Mouse (Mus musculus) kidney, embryonic 15.5 days (tissue): ENCODE results near the gene Phox2a. TPM values are rescaled to one million over a fixed set of nuclear protein-coding genes. Genes with fewer than 3 reads are reported as not detected.

Source experiments
- ATAC-seq: fragments of 200-750 bp; cut with Nextera tagmentation; replicated peaks from 2 replicates; pipeline ENCODE4 v1.8.0; 2017; ENCODE audit warnings: moderate TSS enrichment; ENCODE audit not compliant: low FRiP score
- H3K27ac ChIP-seq: fragments of 300-500 bp; sonication (generic); 2 replicates; pipeline ENCODE4 v1.5.1; 2015; ENCODE audit warnings: mild to moderate bottlenecking, inconsistent platforms
- H3K27me3 ChIP-seq: fragments of 300-500 bp; sonication (generic); 2 replicates; pipeline ENCODE4 v1.6.1; 2015; ENCODE audit warnings: inconsistent platforms
- H3K36me3 ChIP-seq: fragments of 300-500 bp; sonication (generic); 2 replicates; pipeline ENCODE4 v1.6.1; 2015; ENCODE audit warnings: inconsistent platforms
- H3K4me1 ChIP-seq: fragments of 300-500 bp; sonication (generic); 2 replicates; pipeline ENCODE4 v1.6.1; 2015; ENCODE audit warnings: inconsistent platforms
- H3K4me2 ChIP-seq: fragments of 300-500 bp; sonication (generic); 2 replicates; pipeline ENCODE4 v1.6.1; 2015; ENCODE audit warnings: moderate library complexity, mild to moderate bottlenecking, inconsistent platforms
- H3K4me3 ChIP-seq: fragments of 300-500 bp; sonication (generic); replicated peaks from 2 replicates; pipeline ENCODE4 v1.5.1; 2015; ENCODE audit warnings: mild to moderate bottlenecking, inconsistent platforms
- H3K9ac ChIP-seq: fragments of 300-500 bp; sonication (generic); 2 replicates; pipeline ENCODE4 v1.6.1; 2015; ENCODE audit warnings: mild to moderate bottlenecking, inconsistent platforms
- H3K9me3 ChIP-seq: fragments of 300-500 bp; sonication (generic); replicated peaks from 2 replicates; pipeline ENCODE4 v1.6.1; 2016; ENCODE audit warnings: inconsistent platforms
- WGBS: fragments of 180-500 bp; shearing (Covaris S2); methylation state at CpG from one replicate; pipeline ENCODE4 v1.1.7; 2015; ENCODE audit warnings: mixed read lengths; 5-methylcytosine and 5-hydroxymethylcytosine counted together
- polyA plus RNA-seq: library from polyadenylated mRNA; unstranded; fragments of >200 nt; fragmentation: Nextera tagmentation; extraction: Ambion mirVana; gene quantifications from 2 replicates; pipeline ENCODE4 v1.2.1, GENCODE M21; 2015

Gene Phox2a
- polyA plus RNA-seq, 1 experiment from 2014 or later, result 1.9 TPM

GRCm38 (mm10) chr7:101851689-101852088 is 33.6 kb downstream of the Phox2a start:
- no peak overlapping the region for H3K4me2 ChIP-seq
- 0 out of 2 replicates have a peak, but pooled peaks cover 2% of the 10 kb centered on the region for H3K4me1 ChIP-seq
- H3K9ac ChIP-seq, result no peak overlapping the region
- H3K27me3 ChIP-seq, result no peaks in the 10 kb centered on the region
- H3K4me3 ChIP-seq, result no peak overlapping the region
- H3K27ac ChIP-seq, result no peak overlapping the region
- WGBS, result 68% methylated on average over 6 of the region's 6 CpGs
- H3K36me3 ChIP-seq, result no peaks in the 10 kb centered on the region
- ATAC-seq, result no peak
- H3K9me3 ChIP-seq, result no peaks in the 10 kb centered on the region

- Histone ChIP-seq H3K36me3 (no peaks in the 10 kb centered on the region), H3K4me1 (0 out of 2 replicates have a peak, but pooled peaks cover 2% of the 10 kb centered on the region), H3K4me2 (no peak overlapping the region), H3K9ac (no peak overlapping the region), H3K9me3 (no peaks in the 10 kb centered on the region), H3K27me3 (no peaks in the 10 kb centered on the region), H3K4me3 (no peak overlapping the region), H3K27ac (no peak overlapping the region)
- WGBS, result 85% methylated on average over 6 of the region's 6 CpGs
- ATAC-seq, result no peak
These were observed 34.7 kb downstream of the Phox2a start for GRCm38 (mm10) chr7:101852846-101853245.

DNA sequence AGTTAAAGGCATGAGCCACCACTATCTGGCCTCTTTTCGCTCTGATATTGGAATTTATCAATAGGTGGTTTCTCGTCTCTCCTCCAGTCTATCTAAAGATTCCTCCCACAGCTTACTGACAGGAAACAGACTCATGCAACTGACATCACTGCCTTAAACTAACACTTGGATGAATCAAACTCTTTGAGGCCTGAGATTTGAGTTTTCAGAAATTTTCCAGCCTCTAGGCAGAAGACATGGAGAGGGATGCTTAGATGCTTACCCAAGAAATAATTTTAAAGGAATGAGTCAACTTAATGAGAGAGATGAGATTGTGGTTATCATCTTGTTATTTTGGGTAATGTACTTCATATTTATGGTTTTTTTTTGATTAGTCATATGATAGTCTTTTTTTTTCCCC is 35.7 kb downstream of the Phox2a start:
- ATAC-seq, result no peak
- no peaks in the 10 kb centered on the region for H3K27me3 ChIP-seq
- no peaks in the 10 kb centered on the region for H3K36me3 ChIP-seq
- H3K4me2 ChIP-seq, result no peak overlapping the region
- no peaks in the 10 kb centered on the region for H3K9me3 ChIP-seq
- WGBS, result 81% methylated on average over 2 of the region's 2 CpGs
- 0 out of 2 replicates have a peak, but pooled peaks cover 2% of the 10 kb centered on the region for H3K4me1 ChIP-seq
- H3K4me3 ChIP-seq, result no peak overlapping the region
- H3K27ac ChIP-seq, result no peak overlapping the region
- no peak overlapping the region for H3K9ac ChIP-seq

DNA sequence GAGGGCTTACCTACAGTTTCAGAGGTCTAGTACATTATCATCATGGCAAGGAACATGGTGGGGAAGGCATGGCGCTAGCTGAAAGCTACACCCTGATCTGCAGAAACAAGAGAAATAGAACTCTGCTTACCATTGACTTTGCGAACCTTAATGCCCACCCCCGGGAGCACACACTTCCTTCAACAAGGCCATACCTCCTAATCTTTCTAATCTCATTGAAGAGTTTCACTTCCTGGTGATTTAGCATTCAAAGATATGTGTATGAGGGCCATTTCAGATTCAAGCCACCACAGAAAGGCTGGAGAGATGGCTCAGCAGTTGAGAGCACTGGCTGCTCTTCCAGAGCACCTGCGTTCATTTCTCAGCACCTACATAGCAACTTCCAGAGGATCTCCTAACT is 39.0 kb downstream of the Phox2a start, which contains the start of gene Folr2:
TSS of gene Folr2 (minus strand) at position 101 of the 400 bp plus-strand sequence.
- Histone ChIP-seq H3K9me3 (no peaks in the 10 kb centered on the region), H3K4me2 (no peak within 1 kb of the TSS), H3K9ac (no peak within 1 kb of the TSS), H3K27ac (no peak within 1 kb of the TSS), H3K27me3 (no peaks in the 10 kb centered on the region), H3K36me3 (no peaks in the 10 kb centered on the region), H3K4me3 (no peak within 1 kb of the TSS), H3K4me1 (no peaks in the 10 kb centered on the region)
- WGBS, result 86% methylated on average over 4 of the region's 4 CpGs
- ATAC-seq, result no peak

- H3K4me3 ChIP-seq, result no peak overlapping the region
- H3K4me1 ChIP-seq, result no peaks in the 10 kb centered on the region
- H3K27ac ChIP-seq, result no peak overlapping the region
- H3K27me3 ChIP-seq, result no peaks in the 10 kb centered on the region
- 77% methylated on average over 9 of the region's 9 CpGs for WGBS
- no peak for ATAC-seq
- H3K9ac ChIP-seq, result no peak overlapping the region
- no peaks in the 10 kb centered on the region for H3K9me3 ChIP-seq
- H3K36me3 ChIP-seq, result no peaks in the 10 kb centered on the region
- H3K4me2 ChIP-seq, result no peak overlapping the region
These were observed 40.2 kb downstream of the Phox2a start for GRCm38 (mm10) chr7:101858362-101858761.

GRCm38 (mm10) chr7:101860978-101861377 is 42.9 kb downstream of the Phox2a start:
- ATAC-seq, result no peak
- Histone ChIP-seq H3K27ac (no peak overlapping the region), H3K4me3 (no peak overlapping the region), H3K36me3 (no peaks in the 10 kb centered on the region), H3K9me3 (no peaks in the 10 kb centered on the region), H3K4me2 (no peak overlapping the region), H3K4me1 (no peaks in the 10 kb centered on the region), H3K9ac (no peak overlapping the region), H3K27me3 (no peaks in the 10 kb centered on the region)

- Histone ChIP-seq H3K4me3 (no peak overlapping the region), H3K9ac (no peak overlapping the region), H3K27ac (no peak overlapping the region), H3K4me2 (no peak overlapping the region), H3K27me3 (no peaks in the 10 kb centered on the region), H3K36me3 (no peaks in the 10 kb centered on the region), H3K4me1 (no peaks in the 10 kb centered on the region), H3K9me3 (no peaks in the 10 kb centered on the region)
- 75% methylated on average over 3 of the region's 3 CpGs for WGBS
- ATAC-seq, result no peak
These were observed 44.2 kb downstream of the Phox2a start for GRCm38 (mm10) chr7:101862291-101862690.

- Histone ChIP-seq H3K4me1 (peaks cover 6% of the 10 kb centered on the region), H3K27me3 (no peaks in the 10 kb centered on the region), H3K9ac (no peak within 1 kb of the TSS), H3K27ac (no peak within 1 kb of the TSS), H3K9me3 (no peaks in the 10 kb centered on the region), H3K4me3 (no peak within 1 kb of the TSS), H3K4me2 (no peak within 1 kb of the TSS), H3K36me3 (no peaks in the 10 kb centered on the region)
- ATAC-seq, result no peak
- WGBS, result 80% methylated on average over 3 of the region's 3 CpGs
These were observed 45.3 kb downstream of the Phox2a start, which contains the start of gene Anapc15 for GRCm38 (mm10) chr7:101863415-101863814. Gene Anapc15, plus strand, starts transcription at chr7:101863715.

DNA sequence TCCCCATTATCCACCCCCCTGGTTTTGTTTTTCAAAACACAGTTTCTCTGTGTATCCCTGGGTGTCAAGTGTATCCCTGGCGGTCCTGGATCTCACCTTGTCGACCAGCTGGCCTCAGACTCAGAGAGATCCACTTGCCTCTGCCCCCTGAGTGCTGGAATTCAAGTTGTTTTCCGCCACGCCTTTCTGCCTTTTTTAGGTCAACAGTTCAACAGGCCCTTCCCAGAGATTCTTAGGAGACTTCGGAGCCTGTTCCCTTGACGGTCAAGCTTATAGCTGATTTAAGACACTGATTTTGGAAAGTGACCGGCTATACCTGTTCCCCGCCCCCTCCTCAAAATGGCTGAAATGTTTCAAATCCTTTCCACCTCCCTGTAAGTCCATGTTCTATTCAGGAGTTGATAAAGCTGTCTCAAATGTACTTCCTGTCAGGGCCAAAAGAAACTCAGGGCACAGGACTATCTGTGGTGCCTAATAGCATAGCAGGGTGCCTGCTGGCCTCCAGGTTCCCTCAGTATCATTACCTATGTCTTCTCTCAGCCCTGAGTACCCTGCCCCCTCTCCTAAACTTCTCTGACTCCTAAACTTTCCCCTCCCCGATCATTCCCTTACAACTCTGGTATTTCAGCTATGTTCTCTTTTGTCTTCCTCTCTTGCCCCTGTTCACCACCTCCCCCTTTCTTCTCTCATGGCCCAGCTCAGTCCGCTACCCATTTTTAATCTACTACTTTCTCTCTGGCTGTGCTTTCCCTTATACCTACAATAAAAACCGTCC is 48.6 kb downstream of the Phox2a start:
- H3K4me2 ChIP-seq, result no peak overlapping the region
- no peak for ATAC-seq
- H3K9ac ChIP-seq, result no peak overlapping the region
- H3K36me3 ChIP-seq, result no peaks in the 10 kb centered on the region
- H3K4me1 ChIP-seq, result peaks cover 21% of the 10 kb centered on the region
- H3K4me3 ChIP-seq, result no peak overlapping the region
- no peaks in the 10 kb centered on the region for H3K9me3 ChIP-seq
- no peaks in the 10 kb centered on the region for H3K27me3 ChIP-seq
- 84% methylated on average over 11 of the region's 11 CpGs for WGBS
- H3K27ac ChIP-seq, result no peak overlapping the region

GRCm38 (mm10) chr7:101867482-101867881 is 49.4 kb downstream of the Phox2a start:
- H3K27me3 ChIP-seq, result no peaks in the 10 kb centered on the region
- no peak overlapping the region for H3K9ac ChIP-seq
- peaks cover 21% of the 10 kb centered on the region for H3K4me1 ChIP-seq
- WGBS, result 94% methylated on average over 4 of the region's 4 CpGs
- H3K36me3 ChIP-seq, result no peaks in the 10 kb centered on the region
- H3K4me2 ChIP-seq, result no peak overlapping the region
- no peak for ATAC-seq
- H3K4me3 ChIP-seq, result no peak overlapping the region
- H3K27ac ChIP-seq, result no peak overlapping the region
- H3K9me3 ChIP-seq, result no peaks in the 10 kb centered on the region

- peak; percentile 50 for ATAC-seq
- Histone ChIP-seq H3K9ac (no peak overlapping the region), H3K36me3 (no peaks in the 10 kb centered on the region), H3K27ac (peak overlapping the region; percentile 75), H3K4me2 (peak overlapping the region; percentile 43), H3K9me3 (no peaks in the 10 kb centered on the region), H3K4me3 (0 out of 2 replicates have a peak overlapping the region, but pooled peaks have one; percentile 7), H3K27me3 (no peaks in the 10 kb centered on the region), H3K4me1 (peaks cover 21% of the 10 kb centered on the region)
- WGBS, result 45% methylated on average over 13 of the region's 13 CpGs
These were observed 50.4 kb downstream of the Phox2a start for GRCm38 (mm10) chr7:101868241-101869162.

GRCm38 (mm10) chr7:101869163-101869500 is 51.0 kb downstream of the Phox2a start:
- Histone ChIP-seq H3K4me3 (0 out of 2 replicates have a peak overlapping the region, but pooled peaks have one; percentile 7), H3K9me3 (no peaks in the 10 kb centered on the region), H3K9ac (no peak overlapping the region), H3K27ac (peak overlapping the region; percentile 75), H3K36me3 (no peaks in the 10 kb centered on the region), H3K4me2 (peak overlapping the region; percentile 43), H3K4me1 (peaks cover 21% of the 10 kb centered on the region), H3K27me3 (no peaks in the 10 kb centered on the region)
- 70% methylated on average over 7 of the region's 7 CpGs for WGBS
- peak; percentile 50 for ATAC-seq
